Mouse (Mus musculus): ENCODE measurements around the gene Lpp.

The Lpp gene

DNA sequence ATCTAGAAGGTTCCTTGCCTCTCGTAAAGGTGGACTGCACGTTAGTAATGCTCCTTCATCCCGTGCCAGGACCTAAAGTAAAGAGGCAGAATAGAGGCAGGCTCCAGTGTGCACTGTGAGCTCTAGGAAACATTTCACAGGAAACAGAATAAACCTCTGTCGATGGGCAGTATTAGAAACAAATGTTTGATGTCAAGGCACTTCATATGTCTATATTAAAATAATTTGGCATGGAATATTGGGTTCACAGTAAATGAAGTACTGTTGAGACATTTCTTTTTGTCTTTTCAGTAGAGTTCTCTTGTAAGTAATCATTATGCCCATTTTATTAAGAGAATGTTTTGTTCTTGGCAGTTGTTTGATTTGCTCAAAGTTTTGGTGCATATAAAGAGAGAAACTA lies 398.7 kb downstream of the Lpp start:
- in situ Hi-C loops (cut with MboI; ENCODE audit: low pct_unique_long_range_greater_than_20kb in 1 of 2, low sequenced_read_pairs in 2 of 2, unreplicated experiment in 1 of 2), result no loop called here

DNA sequence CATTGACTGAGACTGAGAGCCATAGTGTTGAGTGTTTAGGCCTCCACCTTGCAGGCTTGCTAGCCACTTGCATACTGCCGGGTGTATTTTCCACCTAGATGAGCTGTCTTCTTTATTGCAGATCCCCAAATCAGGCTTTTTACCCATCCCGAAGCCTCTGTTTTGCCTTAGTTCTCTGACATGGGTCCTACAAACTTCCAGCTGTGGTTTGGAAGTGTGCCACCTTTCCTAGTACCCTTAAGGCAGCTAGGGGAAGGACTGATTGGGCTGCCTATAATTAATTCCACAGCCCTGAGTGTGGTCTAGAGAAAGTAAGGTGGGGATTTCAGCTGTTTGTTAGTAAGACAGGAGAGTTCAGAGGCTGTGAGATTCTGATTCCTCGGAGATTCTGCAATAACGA lies 399.5 kb downstream of the Lpp start:
- in situ Hi-C loops (cut with MboI; ENCODE audit: low pct_unique_long_range_greater_than_20kb in 1 of 2, low sequenced_read_pairs in 2 of 2, unreplicated experiment in 1 of 2), result no loop called here

- in situ Hi-C loops (cut with MboI; ENCODE audit: low pct_unique_long_range_greater_than_20kb in 1 of 2, low sequenced_read_pairs in 2 of 2, unreplicated experiment in 1 of 2), result no loop called here
Measured at GRCm38 (mm10) chr16:24794665-24795064, 401.4 kb downstream of the Lpp start.

DNA sequence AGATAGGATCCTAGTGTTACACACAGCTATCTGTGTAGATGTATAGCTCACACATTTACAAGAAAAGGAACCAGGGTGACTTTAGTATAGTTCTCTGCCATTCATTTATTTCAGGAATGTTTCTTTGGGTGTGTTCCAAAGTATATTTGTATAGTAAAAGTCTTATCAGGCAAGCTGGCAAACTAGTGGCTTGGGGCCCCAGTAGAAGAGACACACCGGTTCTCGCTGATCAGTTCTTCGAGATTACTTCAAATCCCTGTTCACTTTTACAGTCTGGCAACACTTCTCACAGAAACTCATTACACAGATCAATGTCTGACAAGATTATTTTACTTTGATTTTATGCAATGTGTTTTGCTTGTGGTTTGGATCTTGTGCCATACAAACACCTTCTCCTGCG lies 408.0 kb downstream of the Lpp start:
- in situ Hi-C loops (cut with MboI; ENCODE audit: low pct_unique_long_range_greater_than_20kb in 1 of 2, low sequenced_read_pairs in 2 of 2, unreplicated experiment in 1 of 2), result no loop called here

GRCm38 (mm10) chr16:24801780-24802179 lies 408.5 kb downstream of the Lpp start:
- in situ Hi-C loops (cut with MboI; ENCODE audit: low pct_unique_long_range_greater_than_20kb in 1 of 2, low sequenced_read_pairs in 2 of 2, unreplicated experiment in 1 of 2), result no loop called here

DNA sequence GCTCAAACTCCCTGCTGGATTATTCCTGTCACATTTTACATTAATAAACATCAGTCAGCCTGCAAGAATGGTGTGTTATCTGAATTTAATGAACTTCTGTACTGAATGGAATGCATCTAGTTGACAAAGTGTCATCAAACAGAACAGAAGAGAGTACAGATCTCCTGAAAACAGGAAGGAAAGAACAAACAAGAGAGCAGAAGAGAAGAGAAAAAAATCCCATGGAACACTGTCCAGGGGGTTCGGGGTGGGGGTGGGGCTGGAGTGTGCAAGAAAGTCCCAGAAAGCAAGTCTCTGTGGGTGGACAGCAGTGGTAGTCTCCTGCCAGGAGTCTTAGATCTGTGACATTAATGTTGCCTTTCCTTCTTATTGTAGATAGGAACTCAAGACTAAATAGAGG lies 412.8 kb downstream of the Lpp start:
- in situ Hi-C loops (cut with MboI; ENCODE audit: low pct_unique_long_range_greater_than_20kb in 1 of 2, low sequenced_read_pairs in 2 of 2, unreplicated experiment in 1 of 2), result no loop called here

GRCm38 (mm10) chr16:24807565-24807964 lies 414.3 kb downstream of the Lpp start:
- in situ Hi-C loops (cut with MboI; ENCODE audit: low pct_unique_long_range_greater_than_20kb in 1 of 2, low sequenced_read_pairs in 2 of 2, unreplicated experiment in 1 of 2), result no loop called here

- in situ Hi-C loops (cut with MboI; ENCODE audit: low pct_unique_long_range_greater_than_20kb in 1 of 2, low sequenced_read_pairs in 2 of 2, unreplicated experiment in 1 of 2), result no loop called here
Measured at GRCm38 (mm10) chr16:24809811-24810210, 416.5 kb downstream of the Lpp start.

DNA sequence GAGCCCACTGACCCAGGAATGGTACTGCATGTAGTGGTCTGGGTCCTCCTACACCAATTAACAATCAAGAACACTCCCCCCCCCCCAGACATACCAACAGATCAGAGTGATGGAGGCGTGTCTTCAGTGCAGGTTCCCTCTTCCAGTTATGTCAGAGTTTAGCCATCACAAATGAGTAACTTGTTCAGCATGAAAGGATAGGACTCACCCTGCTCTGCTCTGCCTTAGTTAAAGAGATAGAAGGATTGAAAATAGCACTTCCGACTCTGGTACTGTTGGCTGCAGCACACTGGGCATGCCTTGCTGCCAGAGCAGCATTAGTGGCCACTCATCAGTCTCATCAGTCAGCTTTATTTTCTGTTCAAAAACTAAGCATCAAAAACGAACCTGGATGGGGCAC lies 423.3 kb downstream of the Lpp start:
- in situ Hi-C loops (cut with MboI; ENCODE audit: low pct_unique_long_range_greater_than_20kb in 1 of 2, low sequenced_read_pairs in 2 of 2, unreplicated experiment in 1 of 2), result no loop called here

DNA sequence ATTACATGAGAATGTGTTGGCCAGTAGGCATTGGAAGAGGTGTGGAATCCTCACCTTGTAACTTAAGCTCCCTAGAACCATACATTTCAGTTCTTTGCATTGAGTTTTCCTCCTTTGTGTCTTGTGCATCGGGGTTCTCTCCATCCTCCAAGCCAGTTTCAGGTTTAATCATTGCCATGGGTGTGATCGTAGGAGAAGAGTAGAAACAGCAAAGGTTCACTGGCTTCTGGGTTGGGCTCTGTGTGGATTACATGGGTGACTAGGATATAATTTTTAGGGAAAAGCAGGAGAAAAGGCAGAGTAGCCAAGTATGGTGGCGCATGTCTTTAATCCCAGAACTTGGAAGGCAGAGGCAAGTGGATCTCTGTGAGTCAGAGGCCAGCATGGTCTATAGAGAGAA lies 424.1 kb downstream of the Lpp start:
- in situ Hi-C loops (cut with MboI; ENCODE audit: low pct_unique_long_range_greater_than_20kb in 1 of 2, low sequenced_read_pairs in 2 of 2, unreplicated experiment in 1 of 2), result no loop called here

GRCm38 (mm10) chr16:24819127-24819526 lies 425.8 kb downstream of the Lpp start:
- in situ Hi-C loops (cut with MboI; ENCODE audit: low pct_unique_long_range_greater_than_20kb in 1 of 2, low sequenced_read_pairs in 2 of 2, unreplicated experiment in 1 of 2), result no loop called here

DNA sequence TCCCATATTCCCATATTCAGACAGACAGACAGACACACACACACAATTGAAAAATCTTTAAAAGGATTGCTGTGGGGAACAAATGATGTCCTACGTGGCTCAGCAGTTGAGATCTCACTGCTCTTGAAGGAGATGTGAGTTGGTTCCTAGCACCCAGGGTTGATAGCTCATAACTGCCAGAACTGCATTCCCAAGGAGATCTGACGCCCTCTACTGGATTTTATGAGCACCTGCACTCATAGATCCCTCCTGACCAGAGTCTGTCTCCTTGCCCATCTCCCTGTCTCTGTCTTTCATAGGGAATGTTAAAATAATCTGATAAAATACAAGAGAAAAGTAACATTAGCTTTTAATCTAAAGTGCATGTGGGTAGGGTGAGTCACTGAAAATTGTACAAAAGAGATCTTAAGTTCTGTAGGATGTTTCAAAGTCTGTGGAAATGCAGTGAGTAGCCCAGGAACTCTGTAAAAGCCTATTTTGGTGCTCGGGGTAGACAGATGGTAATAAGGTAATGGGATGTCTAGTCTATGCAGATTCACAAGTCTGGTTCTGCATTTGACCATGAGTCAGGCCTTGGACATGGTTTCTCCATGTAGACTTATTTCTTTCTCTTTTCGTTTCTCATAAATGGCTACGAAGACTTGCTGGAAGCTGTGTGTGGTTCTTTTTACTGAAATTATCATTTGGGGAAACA lies 429.0 kb downstream of the Lpp start:
- in situ Hi-C loops (cut with MboI; ENCODE audit: low pct_unique_long_range_greater_than_20kb in 1 of 2, low sequenced_read_pairs in 2 of 2, unreplicated experiment in 1 of 2), result no loop called here

- in situ Hi-C loops (cut with MboI; ENCODE audit: low pct_unique_long_range_greater_than_20kb in 1 of 2, low sequenced_read_pairs in 2 of 2, unreplicated experiment in 1 of 2), result no loop called here
Measured at GRCm38 (mm10) chr16:24822918-24823317, 429.6 kb downstream of the Lpp start.

GRCm38 (mm10) chr16:24826390-24826789 lies 433.1 kb downstream of the Lpp start:
- in situ Hi-C loops (cut with MboI; ENCODE audit: low pct_unique_long_range_greater_than_20kb in 1 of 2, low sequenced_read_pairs in 2 of 2, unreplicated experiment in 1 of 2), result no loop called here

- in situ Hi-C loops (cut with MboI; ENCODE audit: low pct_unique_long_range_greater_than_20kb in 1 of 2, low sequenced_read_pairs in 2 of 2, unreplicated experiment in 1 of 2), result no loop called here
Measured at GRCm38 (mm10) chr16:24828207-24828803, 435.0 kb downstream of the Lpp start.

DNA sequence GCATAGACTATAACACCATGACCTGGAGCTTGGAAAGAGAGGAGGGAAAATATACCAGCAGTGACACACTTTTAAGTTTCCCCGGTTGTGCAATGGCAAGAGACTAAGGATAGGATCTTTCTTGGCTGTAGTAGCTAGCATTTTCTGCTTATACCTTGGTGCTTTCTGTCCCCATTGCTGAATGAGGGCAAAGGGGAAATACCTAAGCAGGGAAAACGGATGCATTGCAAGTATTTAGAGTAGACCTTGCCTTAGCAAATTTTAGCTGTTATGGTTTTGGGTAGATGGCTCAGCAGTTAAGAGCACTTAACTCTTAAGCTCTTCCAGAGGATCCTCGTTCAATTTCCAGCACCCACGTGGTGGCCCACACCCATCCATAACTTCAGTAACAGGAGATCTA lies 436.6 kb downstream of the Lpp start:
- in situ Hi-C loops (cut with MboI; ENCODE audit: low pct_unique_long_range_greater_than_20kb in 1 of 2, low sequenced_read_pairs in 2 of 2, unreplicated experiment in 1 of 2), result loop anchor here in 1 of 2 experiments (10.0 kb wide), 1 partner anchor 235 kb away; no protein-coding TSS in a partner anchor

DNA sequence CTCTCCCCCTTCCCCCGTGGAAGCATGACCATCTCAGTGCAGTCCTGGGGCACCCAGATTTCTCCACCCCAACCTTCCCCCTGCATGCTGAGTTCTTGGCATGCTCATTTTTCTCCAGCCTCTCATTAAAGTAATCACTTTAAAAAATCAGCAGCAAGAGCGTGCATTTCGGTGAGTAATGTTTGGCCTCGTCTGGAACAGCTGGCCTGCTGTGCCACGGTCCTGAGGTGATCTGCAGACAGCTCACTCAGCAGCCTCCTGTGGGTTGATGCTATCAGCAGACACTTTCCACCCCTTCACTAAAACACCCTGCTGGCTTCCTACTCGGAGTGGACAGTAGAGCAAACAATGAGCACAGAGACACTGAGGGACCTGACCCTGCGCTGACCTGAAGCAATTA lies 437.6 kb downstream of the Lpp start:
- in situ Hi-C loops (cut with MboI; ENCODE audit: low pct_unique_long_range_greater_than_20kb in 1 of 2, low sequenced_read_pairs in 2 of 2, unreplicated experiment in 1 of 2), result loop anchor here in 1 of 2 experiments (10.0 kb wide), 1 partner anchor 234 kb away; no protein-coding TSS in a partner anchor

DNA sequence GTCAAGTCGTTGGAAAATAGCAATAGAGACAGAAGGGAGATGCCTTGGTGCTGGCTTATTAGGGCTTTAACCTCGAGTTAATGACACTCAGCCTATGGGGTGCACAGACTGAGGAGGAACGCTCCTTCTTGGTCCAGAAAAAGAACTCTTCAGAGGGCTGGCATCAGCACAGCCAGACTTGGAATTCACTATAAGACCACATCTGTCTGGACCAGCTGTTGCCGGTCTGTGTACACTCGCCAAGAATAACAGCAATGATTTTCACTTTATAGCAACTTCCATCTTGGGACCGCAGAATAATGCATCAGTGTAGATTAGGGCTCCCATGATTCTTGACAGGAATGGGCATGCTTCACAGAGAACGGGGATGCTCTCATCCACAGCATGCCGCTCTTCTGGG lies 439.9 kb downstream of the Lpp start:
- in situ Hi-C loops (cut with MboI; ENCODE audit: low pct_unique_long_range_greater_than_20kb in 1 of 2, low sequenced_read_pairs in 2 of 2, unreplicated experiment in 1 of 2), result loop anchor here in 1 of 2 experiments (10.0 kb wide), 1 partner anchor 232 kb away; no protein-coding TSS in a partner anchor

DNA sequence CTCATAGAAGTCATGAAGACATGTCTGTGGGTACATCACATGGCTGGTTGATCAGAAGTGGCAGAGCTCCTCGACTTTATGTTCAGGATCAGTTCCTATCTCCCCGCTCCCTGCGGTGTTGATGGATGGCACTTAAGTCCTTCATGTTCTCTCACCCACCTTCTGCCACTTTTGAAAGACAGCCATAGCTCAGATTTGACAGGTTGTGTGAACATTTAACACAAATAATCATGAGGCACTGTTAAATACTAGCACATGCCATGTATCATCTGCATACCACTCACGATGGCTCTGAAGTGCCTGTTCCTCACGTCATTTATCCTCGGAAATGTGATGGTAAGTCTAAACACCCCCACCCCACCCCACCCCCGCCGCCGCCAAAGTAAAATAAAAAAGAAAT lies 441.2 kb downstream of the Lpp start:
- in situ Hi-C loops (cut with MboI; ENCODE audit: low pct_unique_long_range_greater_than_20kb in 1 of 2, low sequenced_read_pairs in 2 of 2, unreplicated experiment in 1 of 2), result loop anchor here in 1 of 2 experiments (10.0 kb wide), 1 partner anchor 230 kb away; no protein-coding TSS in a partner anchor

DNA sequence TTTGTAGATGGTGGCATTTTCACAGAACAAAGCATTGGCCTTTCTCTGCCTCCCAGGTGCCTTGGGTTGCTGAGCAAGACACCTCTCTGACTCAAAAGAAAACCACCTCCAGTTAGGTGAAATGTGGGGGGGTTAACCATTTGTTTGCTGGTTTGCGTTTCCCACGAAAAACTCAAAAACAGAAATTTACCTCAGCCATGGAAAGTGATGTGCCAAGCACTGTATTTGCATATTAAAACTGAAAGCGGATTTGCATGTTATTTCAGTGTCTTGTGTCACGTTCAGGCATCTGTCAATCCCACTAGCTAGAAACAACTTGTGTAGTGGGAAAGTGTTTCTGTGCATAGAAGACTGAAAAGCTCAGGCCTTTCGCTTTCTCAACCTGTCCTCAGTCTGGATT lies 443.2 kb downstream of the Lpp start:
- in situ Hi-C loops (cut with MboI; ENCODE audit: low pct_unique_long_range_greater_than_20kb in 1 of 2, low sequenced_read_pairs in 2 of 2, unreplicated experiment in 1 of 2), result loop anchor here in 1 of 2 experiments (10.0 kb wide), 1 partner anchor 228 kb away; no protein-coding TSS in a partner anchor
